Mouse (Mus musculus) kidney, embryonic 16.5 days (tissue): ENCODE results near the gene Nrg3. TPM values are rescaled to one million over a fixed set of nuclear protein-coding genes. Genes with fewer than 3 reads are reported as not detected.

Source experiments
- ATAC-seq: fragments of 200-750 bp; cut with Nextera tagmentation; 2 replicates; pipeline ENCODE4 v1.8.0; 2017; ENCODE audit warnings: moderate TSS enrichment; ENCODE audit not compliant: low FRiP score, low TSS enrichment
- H3K27ac ChIP-seq: fragments of 300-500 bp; sonication (generic); 2 replicates; pipeline ENCODE4 v1.5.1; 2014; ENCODE audit warnings: low read length
- H3K27me3 ChIP-seq: fragments of 300-500 bp; sonication (generic); 2 replicates; pipeline ENCODE4 v1.6.1; 2014; ENCODE audit warnings: low read length, control low read depth, mixed read lengths; ENCODE audit not compliant: insufficient read depth
- H3K36me3 ChIP-seq: fragments of 300-500 bp; sonication (generic); 2 replicates; pipeline ENCODE4 v1.6.1; 2014; ENCODE audit warnings: low read length, control low read depth, mixed read lengths; ENCODE audit not compliant: insufficient read depth
- H3K4me1 ChIP-seq: fragments of 300-500 bp; sonication (generic); 2 replicates; pipeline ENCODE4 v1.6.1; 2014; ENCODE audit warnings: low read length, control low read depth, mixed read lengths; ENCODE audit not compliant: insufficient read depth
- H3K4me2 ChIP-seq: fragments of 300-500 bp; sonication (generic); replicated peaks from 2 replicates; pipeline ENCODE4 v1.6.1; 2014; ENCODE audit warnings: low read depth, low read length
- H3K4me3 ChIP-seq: fragments of 300-500 bp; sonication (generic); 2 replicates; pipeline ENCODE4 v1.5.1; 2014; ENCODE audit warnings: mild to moderate bottlenecking, low read length
- H3K9ac ChIP-seq: fragments of 300-500 bp; sonication (generic); replicated peaks from 2 replicates; pipeline ENCODE4 v1.6.1; 2014; ENCODE audit warnings: low read length
- H3K9me3 ChIP-seq: fragments of 300-500 bp; sonication (generic); 2 replicates; pipeline ENCODE4 v1.6.1; 2016; ENCODE audit warnings: low read length, control low read depth
- WGBS: fragments of 180-500 bp; shearing (Covaris S2); extraction: QIAGEN DNeasy Blood & Tissue Kit; methylation state at CpG from one replicate; pipeline ENCODE4 v1.1.7; 2014; 5-methylcytosine and 5-hydroxymethylcytosine counted together
- polyA plus RNA-seq: library from polyadenylated mRNA; unstranded; fragments of >200 nt; fragmentation: Nextera tagmentation; extraction: Ambion mirVana; gene quantifications from 2 replicates; pipeline ENCODE4 v1.2.1, GENCODE M21; 2015

Gene Nrg3
- polyA plus RNA-seq, 1 experiment from 2014 or later, result 0.45 TPM

DNA sequence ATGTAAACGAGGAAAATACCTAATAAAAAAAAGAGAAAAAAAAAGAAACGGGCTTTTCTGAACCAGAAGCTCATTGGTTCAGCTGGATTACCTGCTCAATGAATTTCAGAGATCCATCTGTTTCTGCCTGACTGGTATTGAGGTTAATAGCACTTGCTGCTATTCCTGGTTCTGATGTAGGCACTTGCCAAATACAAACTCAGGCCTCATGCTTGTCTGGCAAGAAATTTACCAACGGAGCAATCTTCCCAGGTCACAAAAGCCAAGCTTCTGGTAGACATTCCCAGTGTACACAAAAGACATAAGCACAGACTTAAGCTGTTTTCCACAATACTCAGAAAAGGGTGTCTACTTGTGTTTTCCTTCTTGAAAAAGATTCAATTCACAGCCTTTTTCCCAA, 363.3 kb downstream of the Nrg3 start:
- Histone ChIP-seq H3K27me3 (no peaks in the 10 kb centered on the region), H3K9ac (no peak overlapping the region), H3K36me3 (no peaks in the 10 kb centered on the region), H3K4me3 (no peak overlapping the region), H3K4me1 (no peaks in the 10 kb centered on the region), H3K27ac (no peak overlapping the region), H3K9me3 (no peaks in the 10 kb centered on the region), H3K4me2 (no peak overlapping the region)
- 78% methylated on average over 3 of the region's 3 CpGs for WGBS
- ATAC-seq, result no peak

DNA sequence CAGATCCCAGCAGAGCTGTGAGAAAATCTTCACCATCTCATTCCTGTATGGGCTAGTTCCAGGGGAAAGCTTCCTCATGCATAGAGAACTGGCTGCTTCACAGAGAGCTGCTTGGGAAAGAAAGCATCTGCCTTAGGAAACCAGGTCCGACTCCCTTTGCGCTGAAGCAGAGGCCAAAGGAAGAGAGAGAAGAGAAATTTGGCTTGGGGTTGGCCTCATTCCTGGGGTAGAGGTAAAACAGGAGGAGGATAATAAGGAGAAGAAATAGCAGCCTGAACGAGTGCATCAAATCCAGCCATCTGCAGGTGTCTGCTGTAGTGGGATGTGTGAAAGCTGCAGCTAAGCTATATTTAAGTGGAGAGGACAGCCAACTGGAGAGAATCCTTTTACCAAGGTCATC, 366.1 kb downstream of the Nrg3 start:
- Histone ChIP-seq H3K4me2 (no peak overlapping the region), H3K9ac (no peak overlapping the region), H3K4me3 (no peak overlapping the region), H3K36me3 (no peaks in the 10 kb centered on the region), H3K27me3 (no peaks in the 10 kb centered on the region), H3K9me3 (no peaks in the 10 kb centered on the region), H3K27ac (no peak overlapping the region), H3K4me1 (no peaks in the 10 kb centered on the region)
- WGBS, result 88% methylated on average over 3 of the region's 3 CpGs
- ATAC-seq, result no peak

DNA sequence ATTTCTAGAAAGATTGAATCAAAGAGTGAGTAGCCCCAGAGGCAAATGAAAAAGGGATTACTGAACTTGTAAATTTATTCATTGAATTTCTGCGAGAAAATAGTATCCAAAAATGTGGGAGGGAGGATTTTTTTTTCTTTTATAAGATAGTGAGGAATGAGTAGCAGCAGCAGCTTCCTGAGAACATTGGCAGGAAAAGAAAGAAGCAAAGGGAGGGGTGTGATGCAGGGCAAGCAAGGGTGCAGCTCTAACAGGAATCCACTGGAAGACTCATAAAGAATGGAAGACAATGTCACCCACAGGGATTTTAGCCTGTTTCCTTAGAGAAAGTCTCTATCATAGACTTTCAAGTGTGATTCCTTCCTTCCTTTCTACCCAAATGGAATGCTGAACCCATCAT, 377.7 kb downstream of the Nrg3 start:
- H3K9me3 ChIP-seq, result no peaks in the 10 kb centered on the region
- WGBS, result 67% methylated on average over 1 of the region's 1 CpGs

DNA sequence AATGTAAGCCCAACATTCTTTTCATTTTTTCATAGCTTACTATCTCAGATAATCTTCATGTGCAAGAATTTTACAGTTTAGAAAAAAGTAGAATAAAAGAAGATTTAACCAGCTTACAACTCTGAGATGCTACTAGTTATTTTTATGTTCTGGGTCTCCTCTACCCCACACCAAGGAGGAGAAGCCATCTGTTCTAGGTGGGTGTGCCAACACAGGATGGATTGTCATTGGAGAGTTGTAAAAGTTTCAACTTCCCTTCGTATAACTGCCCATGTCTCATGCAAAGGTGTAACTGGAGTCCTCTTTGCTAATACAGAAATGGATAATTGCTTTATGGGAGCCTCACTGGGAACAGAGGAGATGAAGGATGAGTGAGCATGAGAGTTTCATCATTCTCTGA, 393.4 kb downstream of the Nrg3 start:
- Histone ChIP-seq H3K4me3 (no peak overlapping the region), H3K27me3 (no peaks in the 10 kb centered on the region), H3K9ac (no peak overlapping the region), H3K4me2 (no peak overlapping the region), H3K9me3 (no peaks in the 10 kb centered on the region), H3K27ac (no peak overlapping the region), H3K4me1 (no peaks in the 10 kb centered on the region), H3K36me3 (no peaks in the 10 kb centered on the region)
- 17% methylated on average over 1 of the region's 1 CpGs for WGBS
- ATAC-seq, result no peak

More for the DNA sequence above, 377.7 kb downstream of the Nrg3 start:
- Histone ChIP-seq H3K9ac (no peak overlapping the region), H3K27me3 (no peaks in the 10 kb centered on the region), H3K4me2 (no peak overlapping the region), H3K27ac (no peak overlapping the region), H3K4me1 (no peaks in the 10 kb centered on the region), H3K36me3 (no peaks in the 10 kb centered on the region), H3K4me3 (no peak overlapping the region)
- ATAC-seq, result no peak

DNA sequence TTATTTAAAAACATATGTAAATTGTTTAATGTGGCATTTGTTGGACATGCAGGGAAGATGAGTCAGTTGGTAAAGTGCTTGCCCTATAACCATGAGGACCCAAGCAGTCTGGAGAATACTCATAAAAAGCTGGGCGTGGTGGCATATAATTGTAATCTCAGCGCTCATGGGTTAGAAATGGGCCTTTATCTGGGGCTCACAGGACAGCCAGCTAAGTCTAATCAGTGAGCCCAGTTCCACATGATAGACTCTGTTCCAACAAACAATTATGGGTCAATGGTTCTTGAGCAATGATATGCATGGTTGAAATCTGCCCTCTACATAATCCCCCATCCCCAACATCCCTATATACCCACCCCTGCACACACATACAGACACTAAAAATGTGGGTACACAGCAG, 421.3 kb downstream of the Nrg3 start:
- no peak for ATAC-seq
- no peak overlapping the region for H3K4me3 ChIP-seq
- no peak overlapping the region for H3K9ac ChIP-seq
- no peaks in the 10 kb centered on the region for H3K36me3 ChIP-seq
- H3K4me1 ChIP-seq, result no peaks in the 10 kb centered on the region
- H3K27me3 ChIP-seq, result no peaks in the 10 kb centered on the region
- 83% methylated on average over 2 of the region's 2 CpGs for WGBS
- no peak overlapping the region for H3K4me2 ChIP-seq
- H3K27ac ChIP-seq, result no peak overlapping the region
- no peaks in the 10 kb centered on the region for H3K9me3 ChIP-seq

DNA sequence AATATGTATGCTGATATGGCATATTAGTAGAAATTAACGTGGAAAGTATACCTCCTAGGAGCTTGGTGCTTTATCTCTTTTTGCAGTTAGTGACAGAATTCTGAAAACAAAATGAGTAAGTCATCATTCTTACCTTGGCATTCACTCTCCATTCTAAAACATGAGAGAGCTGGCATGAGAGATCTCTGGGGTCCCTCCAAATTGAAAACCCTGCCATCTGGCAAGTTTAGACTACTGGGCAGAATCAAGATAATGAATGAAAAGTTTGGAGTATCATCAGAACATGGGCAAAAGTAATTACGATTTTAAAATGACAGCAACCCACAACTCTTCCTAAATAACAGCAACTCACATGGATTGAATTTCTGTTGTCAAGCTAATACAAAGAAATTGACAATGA, 423.9 kb downstream of the Nrg3 start:
- Histone ChIP-seq H3K27ac (no peak overlapping the region), H3K27me3 (no peaks in the 10 kb centered on the region), H3K9me3 (no peaks in the 10 kb centered on the region), H3K9ac (no peak overlapping the region), H3K4me1 (no peaks in the 10 kb centered on the region), H3K36me3 (no peaks in the 10 kb centered on the region), H3K4me2 (no peak overlapping the region), H3K4me3 (no peak overlapping the region)
- WGBS, result 62% methylated on average over 2 of the region's 2 CpGs
- no peak for ATAC-seq

DNA sequence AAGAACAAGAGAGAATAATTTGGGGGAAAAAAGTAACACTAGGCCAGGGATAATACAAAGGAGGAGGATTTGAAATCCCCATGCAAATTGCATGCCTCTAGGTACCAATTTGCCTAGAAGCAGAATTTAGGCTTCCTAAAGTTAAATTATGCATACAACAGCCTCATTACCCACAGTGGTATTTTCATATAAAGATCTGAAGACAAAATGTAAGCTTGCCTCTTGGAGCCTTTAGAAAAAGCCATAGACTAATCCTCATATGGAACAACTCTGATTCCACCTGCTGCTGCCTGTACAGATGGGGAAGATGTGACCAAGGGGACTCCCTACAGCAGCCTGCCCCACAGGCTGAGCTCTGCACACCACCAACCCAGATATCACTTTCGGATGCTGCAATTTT, 428.6 kb downstream of the Nrg3 start:
- no peaks in the 10 kb centered on the region for H3K9me3 ChIP-seq
- H3K4me3 ChIP-seq, result no peak overlapping the region
- H3K36me3 ChIP-seq, result no peaks in the 10 kb centered on the region
- no peaks in the 10 kb centered on the region for H3K27me3 ChIP-seq
- H3K9ac ChIP-seq, result no peak overlapping the region
- no peak overlapping the region for H3K27ac ChIP-seq
- H3K4me2 ChIP-seq, result no peak overlapping the region
- H3K4me1 ChIP-seq, result no peaks in the 10 kb centered on the region
- no peak for ATAC-seq
- WGBS, result 83% methylated on average over 1 of the region's 1 CpGs

DNA sequence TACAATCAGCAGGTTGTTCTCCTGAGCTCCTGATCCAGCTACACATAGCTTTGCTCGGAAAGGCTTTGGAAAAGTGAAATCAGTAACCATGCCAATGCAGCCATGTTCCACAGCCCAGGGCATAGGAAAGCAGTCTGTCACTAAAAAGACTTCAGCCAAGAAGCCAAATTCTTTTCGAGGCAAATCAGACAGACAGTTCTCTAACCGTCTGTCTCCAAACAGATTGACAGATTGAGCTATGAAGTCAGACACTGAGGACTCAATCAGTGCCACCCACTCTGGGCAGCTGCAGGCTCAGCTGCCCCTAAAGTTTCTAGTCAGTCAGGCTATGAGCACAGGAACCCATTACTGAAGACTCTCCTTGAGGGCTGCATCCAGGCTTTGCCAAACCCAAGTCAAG, 429.1 kb downstream of the Nrg3 start:
- Histone ChIP-seq H3K9ac (no peak overlapping the region), H3K9me3 (no peaks in the 10 kb centered on the region), H3K27me3 (no peaks in the 10 kb centered on the region), H3K4me2 (no peak overlapping the region), H3K4me3 (no peak overlapping the region), H3K36me3 (no peaks in the 10 kb centered on the region), H3K4me1 (no peaks in the 10 kb centered on the region), H3K27ac (no peak overlapping the region)
- 82% methylated on average over 3 of the region's 3 CpGs for WGBS
- no peak for ATAC-seq

DNA sequence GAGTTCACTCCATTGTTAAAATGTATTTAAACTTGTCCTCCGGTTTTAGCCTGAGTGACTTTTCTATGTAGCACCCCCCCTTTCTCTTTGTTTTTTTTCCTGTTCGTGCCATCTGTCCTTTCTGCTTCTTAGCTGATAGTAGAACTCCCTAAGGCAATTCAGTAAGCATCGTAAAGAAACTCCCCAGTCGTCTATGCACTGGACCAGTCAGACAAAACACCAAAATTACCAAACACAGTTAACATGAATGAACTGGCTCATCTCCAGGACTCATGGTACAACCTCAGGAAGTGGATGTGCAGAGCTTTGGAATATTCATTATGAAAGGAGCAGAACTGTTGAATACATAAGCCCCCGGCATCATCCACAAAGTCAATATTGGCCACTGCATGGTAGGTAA, 429.5 kb downstream of the Nrg3 start:
- Histone ChIP-seq H3K27me3 (no peaks in the 10 kb centered on the region), H3K36me3 (no peaks in the 10 kb centered on the region), H3K9me3 (no peaks in the 10 kb centered on the region), H3K27ac (no peak overlapping the region), H3K4me1 (no peaks in the 10 kb centered on the region), H3K4me2 (no peak overlapping the region), H3K4me3 (no peak overlapping the region), H3K9ac (no peak overlapping the region)
- ATAC-seq, result no peak
- whole genome bisulfite sequencing, result 62% methylated on average over 5 of the region's 5 CpGs

DNA sequence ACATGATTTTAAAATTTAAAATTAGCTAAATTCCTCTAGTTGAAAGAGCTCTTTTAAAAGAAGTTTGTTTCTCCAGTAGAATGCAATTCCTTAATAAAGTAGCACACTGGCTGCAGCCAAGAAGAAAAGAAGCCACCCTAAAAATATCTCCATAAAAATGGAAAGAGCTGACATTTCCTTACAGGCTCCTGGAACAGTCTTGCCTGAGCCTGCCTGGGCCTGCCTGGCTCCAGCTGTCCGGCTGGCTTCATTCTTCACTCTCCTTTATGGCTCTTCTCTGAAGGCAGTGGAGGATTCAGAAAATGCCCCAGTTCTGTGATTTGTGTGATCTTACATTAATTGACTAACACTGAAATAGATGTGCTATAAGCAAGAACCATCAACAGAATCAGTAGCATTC, 433.8 kb downstream of the Nrg3 start:
- Histone ChIP-seq H3K9me3 (no peaks in the 10 kb centered on the region), H3K27ac (no peak overlapping the region), H3K4me2 (no peak overlapping the region), H3K27me3 (no peaks in the 10 kb centered on the region), H3K4me3 (no peak overlapping the region), H3K36me3 (no peaks in the 10 kb centered on the region), H3K4me1 (no peaks in the 10 kb centered on the region), H3K9ac (no peak overlapping the region)
- no peak for ATAC-seq
- 82% methylated on average over 1 of the region's 1 CpGs for WGBS

DNA sequence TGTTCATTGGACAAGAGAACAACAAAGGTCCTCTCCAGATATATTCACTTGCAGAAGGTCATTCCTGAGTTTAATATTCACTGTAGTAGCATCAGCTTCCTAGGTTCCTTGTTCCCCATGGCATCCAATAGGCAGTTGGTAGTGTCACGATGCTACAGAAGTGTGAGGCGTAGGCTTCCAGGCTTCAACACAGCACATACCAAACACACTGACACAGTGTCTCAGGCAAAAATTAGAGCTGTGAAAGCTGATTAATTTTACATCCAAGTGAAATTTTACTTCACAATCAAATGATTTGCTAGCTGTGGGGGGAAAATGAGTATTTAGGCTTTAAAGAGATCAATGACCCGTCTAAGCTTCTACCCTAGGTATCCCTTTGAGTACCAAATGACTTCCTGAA, 438.4 kb downstream of the Nrg3 start:
- Histone ChIP-seq H3K27ac (no peak overlapping the region), H3K27me3 (no peaks in the 10 kb centered on the region), H3K36me3 (no peaks in the 10 kb centered on the region), H3K4me2 (no peak overlapping the region), H3K4me1 (no peaks in the 10 kb centered on the region), H3K9ac (no peak overlapping the region), H3K9me3 (no peaks in the 10 kb centered on the region), H3K4me3 (no peak overlapping the region)
- WGBS, result 84% methylated on average over 3 of the region's 3 CpGs
- ATAC-seq, result no peak
